Mouse (Mus musculus): ENCODE data around the gene Akain1.
A peak's percentile ranks its signal among the peaks of the same experiment; 100 is the strongest.

Akain1 gene

GRCm38 (mm10) chr17:69438990-69439491 is at the start of gene Akain1:
Akain1 (plus strand) TSS chr17:69439326.
- DNase-seq (ENCODE audit: low read depth in 2 of 2, low spot score in 2 of 2) = peak; percentile 43 to 46

- no peak for DNase-seq (ENCODE audit: low read depth in 2 of 2, low spot score in 2 of 2)
Measured at GRCm38 (mm10) chr17:69396147-69397033, 42.7 kb upstream of the Akain1 start.

- DNase-seq (ENCODE audit: low read depth in 2 of 2, low spot score in 2 of 2) = no peak
Measured at GRCm38 (mm10) chr17:69397163-69397562, 42.0 kb upstream of the Akain1 start.

GRCm38 (mm10) chr17:69398092-69398491 is 41.0 kb upstream of the Akain1 start:
- DNase-seq (ENCODE audit: low read depth in 2 of 2, low spot score in 2 of 2) = no peak

GRCm38 (mm10) chr17:69401146-69401545 is 38.0 kb upstream of the Akain1 start:
- peak; percentile 24 to 56 for DNase-seq (ENCODE audit: low read depth in 2 of 2, low spot score in 2 of 2)

- peak in 1 of 2 experiments; percentile 16 for DNase-seq (ENCODE audit: low read depth in 2 of 2, low spot score in 2 of 2)
Measured at GRCm38 (mm10) chr17:69416163-69416562, 23.0 kb upstream of the Akain1 start.

DNA sequence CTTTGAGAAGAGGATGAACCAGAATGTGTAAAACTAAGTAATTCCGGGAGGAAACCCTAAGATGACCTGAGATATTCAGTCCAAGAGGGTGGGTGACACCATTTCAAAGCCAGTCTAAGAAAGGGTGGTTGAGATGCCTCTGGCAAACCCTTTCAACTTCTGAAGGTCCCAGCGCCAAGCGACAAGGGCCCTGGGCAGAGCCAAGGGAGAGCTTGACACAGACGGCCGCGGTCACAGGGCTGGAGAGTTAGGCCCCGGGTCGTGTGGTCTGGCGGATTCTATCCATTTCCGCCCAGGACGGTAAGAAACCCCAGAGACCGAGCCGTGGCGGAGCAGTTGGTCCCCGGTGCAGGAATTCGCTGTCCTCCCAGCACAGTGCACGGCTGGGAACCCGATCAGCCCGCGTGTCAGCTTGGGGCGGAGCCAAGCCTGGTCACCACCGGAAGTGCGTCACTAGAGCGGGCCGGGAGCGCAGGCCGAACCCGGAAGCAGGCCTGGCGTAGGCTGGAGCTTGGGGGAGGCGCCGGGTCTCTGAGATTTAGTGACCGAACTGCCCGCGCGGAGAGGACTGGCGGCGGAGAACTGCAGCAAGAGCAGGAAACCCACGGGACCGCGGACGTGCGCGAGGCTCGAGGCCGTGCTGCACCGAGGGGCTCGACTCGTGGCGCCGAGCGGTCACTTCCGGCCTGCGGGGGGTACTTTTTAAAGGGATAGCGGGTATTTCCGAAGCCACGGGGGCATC is 22.0 kb upstream of the Akain1 start:
- peak; percentile 91 for DNase-seq (ENCODE audit: low read depth in 2 of 2, low spot score in 2 of 2)

DNA sequence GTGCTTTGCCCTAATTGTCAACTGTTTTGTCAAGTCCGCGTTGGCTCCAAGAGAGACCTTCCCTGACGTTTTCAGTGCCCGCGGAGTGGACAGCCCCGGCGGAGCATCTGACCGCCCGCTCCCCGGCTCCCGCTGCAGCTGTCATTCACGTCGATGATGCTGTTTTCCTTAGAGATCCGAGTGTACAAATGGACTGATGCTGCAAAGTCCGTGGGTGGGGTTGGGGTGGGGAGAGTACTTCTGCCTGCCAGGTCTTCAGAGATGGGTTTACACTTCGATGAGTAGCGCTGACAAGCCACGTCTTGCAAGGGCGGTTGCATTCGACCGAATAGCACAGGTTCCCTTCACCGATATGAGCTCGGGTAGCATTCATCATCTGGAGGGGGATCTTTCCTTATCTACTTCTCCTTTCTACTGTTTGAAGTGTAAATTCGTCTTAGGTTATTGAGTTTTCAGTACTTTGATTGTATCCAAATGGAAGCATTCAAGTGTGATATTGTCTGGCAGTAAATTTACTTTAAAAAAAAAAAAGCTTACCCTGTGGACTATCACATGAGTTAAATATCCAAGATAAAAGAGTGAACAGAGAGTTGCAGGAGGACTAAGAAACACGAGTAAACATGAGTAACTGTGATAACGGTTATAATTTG is 21.3 kb upstream of the Akain1 start:
- no peak for DNase-seq (ENCODE audit: low read depth in 2 of 2, low spot score in 2 of 2)

GRCm38 (mm10) chr17:69421592-69421991 is 17.5 kb upstream of the Akain1 start:
- no peak for DNase-seq (ENCODE audit: low read depth in 2 of 2, low spot score in 2 of 2)

DNA sequence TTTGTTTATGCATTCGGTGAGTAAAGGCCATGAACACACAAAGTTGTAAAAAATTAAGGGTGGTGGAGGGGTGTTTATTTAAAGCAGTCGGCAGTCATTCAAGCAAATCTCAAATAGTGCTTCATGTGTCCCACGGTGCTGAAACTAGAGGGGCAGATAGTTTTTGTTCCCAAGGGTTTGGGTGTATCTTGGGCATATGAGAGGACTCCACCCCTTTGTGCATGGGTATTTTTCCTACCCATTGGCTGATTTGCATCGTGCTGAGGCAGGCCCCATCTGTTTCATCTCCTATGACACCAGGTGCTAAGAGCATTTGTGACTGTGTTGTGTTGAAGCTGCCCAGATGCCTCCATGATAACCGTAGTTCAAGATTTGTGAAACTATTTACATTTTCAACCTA is 1.3 kb upstream of the Akain1 start:
- no peak for DNase-seq (ENCODE audit: low read depth in 2 of 2, low spot score in 2 of 2)

DNA sequence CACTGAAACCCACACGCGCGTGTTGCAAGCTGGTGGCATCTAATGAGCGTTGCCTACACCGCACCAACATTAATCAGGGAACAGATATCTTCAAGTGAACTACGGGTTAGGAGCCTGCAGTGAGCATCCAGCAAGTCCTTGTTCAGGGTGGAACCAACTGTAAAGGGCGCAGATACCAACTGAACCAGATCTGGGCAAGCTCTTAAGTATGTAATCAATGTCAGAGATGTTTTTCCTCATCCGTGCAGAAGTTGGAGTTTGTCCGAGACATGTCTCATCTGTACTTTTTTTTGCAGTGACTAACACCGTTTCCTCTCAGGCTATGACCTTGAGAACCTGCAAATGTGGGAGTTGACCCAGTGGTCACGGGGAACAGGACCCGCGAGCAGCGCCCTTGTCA is 640 bp upstream of the Akain1 start:
- DNase-seq (ENCODE audit: low read depth in 2 of 2, low spot score in 2 of 2) = no peak

DNA sequence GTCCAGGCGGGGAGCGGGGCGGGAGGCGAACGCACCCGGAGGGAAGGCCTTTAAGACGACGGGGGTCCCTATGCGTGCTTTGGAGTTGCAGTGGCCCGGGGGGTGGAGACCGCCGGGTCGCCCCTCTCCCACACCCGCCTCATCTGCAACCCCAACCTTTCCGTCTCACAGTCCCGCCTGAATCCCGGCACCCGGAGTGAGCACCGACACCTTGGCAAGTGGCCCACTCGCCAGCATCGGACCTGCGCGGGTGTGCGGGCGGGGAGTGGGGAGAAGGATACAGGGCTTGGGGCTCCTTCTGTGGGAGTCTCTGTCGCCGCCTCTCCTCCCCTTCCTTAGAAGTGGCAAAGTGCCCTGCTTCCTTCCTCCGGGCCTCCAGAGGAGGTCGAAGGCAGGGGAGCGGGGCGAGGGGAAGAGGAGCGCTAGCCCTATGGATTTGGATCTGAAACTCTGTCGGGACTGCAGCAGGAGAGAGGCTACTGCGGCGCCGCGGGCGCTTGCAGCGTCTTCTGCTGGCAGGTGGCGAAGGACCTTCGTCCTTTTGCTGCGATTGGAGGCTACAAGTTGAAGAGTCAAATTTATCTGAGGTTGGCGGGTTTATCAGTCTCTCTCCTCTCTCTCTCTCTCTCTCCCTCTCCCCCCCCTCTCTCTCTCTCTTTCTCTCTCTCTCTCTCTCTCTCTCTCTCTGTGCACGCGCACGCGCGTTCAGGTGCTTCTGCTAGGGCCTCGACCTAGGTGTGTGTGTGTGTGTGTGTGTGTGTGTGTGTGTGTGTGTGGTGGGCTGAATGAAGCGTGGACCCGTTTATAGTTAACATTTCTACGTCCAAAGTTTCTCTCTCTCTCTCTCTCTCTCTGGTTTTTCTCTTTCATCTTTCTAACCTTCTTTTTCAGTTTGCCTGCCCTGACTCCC is 700 bp downstream of the Akain1 start:
- no peak for DNase-seq (ENCODE audit: low read depth in 2 of 2, low spot score in 2 of 2)

DNA sequence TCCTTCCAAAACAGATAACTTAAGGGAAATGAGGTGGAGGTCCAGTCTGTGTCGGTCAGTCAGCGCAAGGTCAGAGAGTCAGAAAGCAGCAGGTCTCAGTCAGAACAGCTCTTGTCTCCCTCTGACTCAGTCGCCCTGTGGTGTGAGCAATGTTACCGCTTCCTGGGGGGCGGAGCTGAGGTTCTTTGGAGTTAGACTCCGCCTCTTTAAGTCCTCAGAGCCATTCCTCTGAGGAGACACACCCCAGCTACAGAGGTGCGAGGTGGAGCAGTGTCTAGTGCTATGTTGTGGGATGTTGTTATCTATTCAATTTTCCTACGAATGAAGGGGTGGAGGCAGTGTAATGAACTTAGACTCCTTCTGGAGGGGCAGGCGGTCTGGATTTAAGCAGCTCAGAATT is 1.9 kb downstream of the Akain1 start:
- DNase-seq (ENCODE audit: low read depth in 2 of 2, low spot score in 2 of 2) = no peak

GRCm38 (mm10) chr17:69448679-69449078 is 9.6 kb downstream of the Akain1 start:
- no peak for DNase-seq (ENCODE audit: low read depth in 2 of 2, low spot score in 2 of 2)

- DNase-seq (ENCODE audit: low read depth in 2 of 2, low spot score in 2 of 2) = no peak
Measured at GRCm38 (mm10) chr17:69461680-69462079, 22.6 kb downstream of the Akain1 start.

- no peak for DNase-seq (ENCODE audit: low read depth in 2 of 2, low spot score in 2 of 2)
Measured at GRCm38 (mm10) chr17:69463037-69463436, 23.9 kb downstream of the Akain1 start.

GRCm38 (mm10) chr17:69471171-69471570 is 32.0 kb downstream of the Akain1 start:
- DNase-seq (ENCODE audit: low read depth in 2 of 2, low spot score in 2 of 2) = no peak

- DNase-seq (ENCODE audit: low read depth in 2 of 2, low spot score in 2 of 2) = no peak
Measured at GRCm38 (mm10) chr17:69472401-69472800, 33.3 kb downstream of the Akain1 start.

DNA sequence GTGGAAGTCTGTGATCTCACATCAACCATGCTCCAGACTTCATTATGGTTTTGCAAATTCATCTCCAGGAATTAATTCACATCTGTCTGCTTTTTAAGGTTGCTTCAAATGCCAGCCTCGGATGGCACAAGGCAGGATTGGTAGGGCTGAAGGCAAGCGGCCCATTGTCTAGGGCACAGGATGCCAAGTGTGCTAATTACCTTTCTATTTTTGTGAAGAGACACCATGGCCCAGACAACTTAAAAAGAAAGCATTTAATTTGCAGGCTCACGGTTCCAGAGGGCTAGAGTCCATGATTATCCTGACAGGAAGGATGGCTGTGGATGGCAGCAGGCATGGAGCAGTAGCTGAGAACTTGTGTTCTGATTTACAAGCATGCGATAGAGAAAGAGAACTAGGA is 35.0 kb downstream of the Akain1 start:
- DNase-seq (ENCODE audit: low read depth in 2 of 2, low spot score in 2 of 2) = no peak

DNA sequence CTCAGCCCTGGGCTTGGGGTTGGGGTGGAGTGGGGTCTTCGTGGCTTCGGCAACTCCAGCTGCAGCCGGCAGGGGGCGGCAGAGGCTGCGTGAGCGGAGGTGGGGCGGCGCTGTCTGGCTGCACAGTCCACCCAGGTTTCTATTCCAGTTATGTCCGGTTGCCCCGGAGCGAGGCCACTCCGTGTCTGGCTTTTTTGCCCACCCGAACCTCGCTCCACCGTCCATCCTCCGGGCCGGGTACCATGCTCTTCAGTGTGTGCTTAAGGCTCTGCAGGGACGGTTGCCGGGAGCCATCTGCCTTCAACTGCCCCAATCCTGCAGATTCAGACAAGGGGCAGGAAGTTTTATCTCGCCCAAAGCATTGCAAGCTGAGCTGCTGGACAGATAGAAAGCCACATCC is 36.3 kb downstream of the Akain1 start:
- peak; percentile 29 to 51 for DNase-seq (ENCODE audit: low read depth in 2 of 2, low spot score in 2 of 2)

GRCm38 (mm10) chr17:69477526-69477925 is 38.4 kb downstream of the Akain1 start:
- DNase-seq (ENCODE audit: low read depth in 2 of 2, low spot score in 2 of 2) = no peak

Measured in CD8-positive naive resting alpha-beta T cell, adult 2 months (primary cell).